Mouse (Mus musculus) kidney, adult 18-20 months (tissue): ENCODE measurements around the gene H2-T24.

Source experiments
- DNase-seq: peaks from one replicate; pipeline ENCODE4 v3.0.0; 2021

Gene H2-T24

DNA sequence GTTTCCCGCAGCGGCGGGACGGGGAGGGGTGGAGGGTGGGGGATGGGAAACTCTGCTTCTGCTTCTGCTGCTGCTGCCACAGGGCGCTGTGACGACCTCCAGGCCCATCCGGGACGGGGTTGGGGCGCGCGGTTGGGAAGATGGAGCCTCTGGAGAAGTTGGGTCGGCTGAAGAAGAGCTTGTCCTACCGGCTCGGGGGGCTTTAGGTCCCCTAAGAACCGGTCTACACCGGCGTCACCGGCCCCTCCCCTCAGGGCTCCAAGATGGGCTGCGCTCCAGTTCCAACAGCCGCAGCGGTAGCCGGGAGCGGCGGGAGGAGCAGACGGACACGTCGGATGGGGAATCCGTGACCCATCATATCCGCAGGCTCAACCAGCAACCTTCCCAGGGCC lies 40.0 kb downstream of the H2-T24 start:
- DNase-seq = peak; percentile 62

DNA sequence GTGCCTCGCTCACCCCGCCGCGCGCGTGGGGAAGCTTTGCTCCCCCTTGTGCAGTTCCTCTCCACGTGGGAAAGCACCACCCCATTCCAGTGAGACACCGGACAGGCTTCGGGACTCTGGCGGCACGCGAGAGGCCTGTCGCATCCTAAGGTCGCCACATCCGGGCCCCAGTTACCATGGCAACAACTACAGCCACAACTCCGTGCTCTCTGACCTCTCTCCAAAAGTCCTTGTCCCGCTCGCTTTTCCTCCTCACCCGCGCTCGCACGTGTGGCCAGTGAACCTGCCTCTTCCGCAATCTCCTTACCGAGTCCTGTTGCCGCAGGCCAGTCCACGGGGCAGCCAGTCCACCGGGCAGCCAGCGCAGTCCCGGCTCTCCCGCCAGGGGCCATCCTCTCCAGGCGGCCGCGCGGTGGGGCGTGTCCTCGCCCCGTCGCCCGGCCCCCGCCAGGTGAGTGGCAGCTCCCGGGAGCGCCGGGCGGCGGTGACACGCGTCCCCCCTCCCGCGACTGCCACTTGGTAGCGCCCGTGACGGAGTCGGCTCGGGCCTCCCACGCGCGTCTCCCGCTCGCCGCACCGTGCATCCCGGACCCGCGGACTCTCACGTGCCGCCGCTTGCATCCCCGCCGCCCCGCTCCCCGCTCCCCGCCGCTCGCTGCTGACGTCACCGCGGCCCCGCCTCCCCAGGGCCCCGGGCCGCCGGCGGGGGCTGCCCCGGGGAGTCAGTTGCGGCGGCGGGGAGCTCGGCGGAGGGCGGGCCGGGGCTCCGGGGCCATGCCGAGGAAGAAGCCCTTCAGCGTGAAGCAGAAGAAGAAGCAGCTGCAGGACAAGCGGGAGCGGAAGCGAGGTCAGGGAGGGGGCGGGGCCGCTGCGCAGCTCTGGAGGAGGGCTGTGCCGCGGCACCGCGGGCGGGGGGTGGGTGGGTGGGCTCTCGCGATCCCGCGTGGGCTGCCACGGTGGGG lies 40.7 kb downstream of the H2-T24 start, which contains the start of the genes Gnl1 and Prr3:
TSS of gene Gnl1 (plus strand) at position 451 of the 962 bp plus-strand sequence.
TSS of gene Prr3 (minus strand) at position 836 of the 962 bp plus-strand sequence.
- DNase-seq = peak; percentile 96

DNA sequence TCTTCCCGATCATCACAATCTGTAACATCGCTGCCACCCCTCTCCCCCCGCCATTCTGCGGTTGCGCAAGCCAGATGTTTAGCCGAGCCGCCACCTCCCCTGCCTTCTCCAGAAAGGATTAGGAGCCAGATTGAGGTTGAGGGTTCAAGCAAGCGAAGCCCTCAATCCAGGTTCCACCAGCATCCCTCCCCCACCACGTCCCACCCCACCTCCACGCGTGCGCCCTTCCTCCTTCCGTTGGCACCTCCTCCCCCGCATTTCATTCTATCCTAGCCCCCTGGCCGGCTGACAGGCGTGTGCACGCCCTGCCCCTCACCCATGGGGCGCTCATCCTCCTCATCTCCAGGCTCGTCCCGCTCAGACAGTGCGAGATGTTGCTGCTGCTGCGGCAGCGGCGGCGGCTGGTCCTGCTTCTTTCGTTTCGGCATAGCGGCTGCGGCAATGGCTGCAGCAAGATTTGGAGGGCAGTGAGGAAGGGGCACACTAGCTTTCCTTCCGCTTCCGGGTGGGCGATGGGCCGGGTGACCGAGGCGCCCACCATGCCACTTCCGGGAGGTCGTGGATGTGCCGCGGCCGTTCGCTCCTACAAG lies 41.5 kb downstream of the H2-T24 start:
- no peak for DNase-seq

DNA sequence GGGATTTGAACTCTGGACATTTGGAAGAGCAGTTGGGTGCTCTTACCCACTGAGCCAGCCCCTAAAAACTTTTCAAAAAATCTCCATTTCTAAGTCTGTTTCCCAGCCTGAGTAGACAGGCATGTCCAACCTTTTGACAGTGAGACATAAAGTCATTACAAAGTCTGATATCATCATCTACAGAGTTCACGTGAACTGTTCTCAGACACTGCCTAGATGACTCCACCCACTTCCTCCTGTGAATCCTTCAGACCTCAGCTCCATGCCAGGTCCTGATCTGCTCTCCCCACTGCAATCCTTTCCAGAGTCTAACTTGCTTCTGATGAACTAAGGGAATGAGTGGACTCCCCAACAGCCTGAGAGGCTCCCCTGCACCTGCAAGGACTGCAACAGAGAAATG lies 48.2 kb downstream of the H2-T24 start:
- DNase-seq = no peak

DNA sequence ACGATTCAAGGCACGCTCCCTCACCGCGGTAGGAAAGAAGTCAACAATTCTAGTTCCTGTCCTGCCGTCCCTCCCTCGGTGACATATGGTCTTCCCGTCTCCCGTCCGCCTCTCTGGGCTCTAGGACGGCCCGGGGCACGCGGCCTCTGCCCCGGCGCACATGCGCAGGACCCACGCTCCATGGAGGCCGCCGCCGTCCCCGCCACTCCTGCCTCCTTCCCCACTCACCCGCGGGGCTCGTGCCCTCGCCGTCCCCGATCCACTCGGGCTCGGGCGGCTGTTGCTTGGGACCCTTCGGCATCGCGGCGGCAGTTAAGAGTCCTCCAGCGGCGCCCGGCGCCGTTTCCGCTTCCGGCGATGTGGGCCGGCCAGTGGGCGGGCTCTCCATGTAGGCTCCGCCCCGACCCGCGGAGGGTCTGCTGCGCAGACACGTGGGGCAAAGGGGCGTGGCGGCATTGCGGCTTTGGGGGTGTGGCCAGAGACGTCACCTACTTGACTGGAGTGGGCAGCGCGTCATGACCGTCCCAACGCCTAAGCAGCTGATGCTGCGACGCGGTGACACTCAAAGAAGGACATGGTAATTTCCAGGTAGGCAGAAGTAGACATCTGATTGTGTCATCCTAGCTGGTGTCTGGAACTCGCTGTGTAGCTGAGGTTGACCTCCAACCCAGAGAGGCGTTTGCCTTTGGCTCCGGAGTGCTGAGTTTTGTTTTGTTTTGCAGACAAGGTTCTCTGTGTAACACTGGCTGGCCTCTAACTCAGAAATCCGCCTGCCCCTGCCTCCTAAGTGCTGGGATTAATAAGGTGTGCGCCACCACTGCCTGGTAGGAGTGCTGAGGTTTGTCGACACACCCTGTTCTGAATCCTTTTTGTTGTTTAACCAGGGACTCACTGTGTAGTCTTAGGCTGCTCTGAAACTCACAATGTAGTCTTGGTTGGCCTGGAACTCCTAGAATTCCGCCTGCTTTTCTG lies 50.7 kb downstream of the H2-T24 start, which contains the start of gene Abcf1:
TSS of gene Abcf1 (minus strand) at position 344 of the 972 bp plus-strand sequence.
- peak; percentile 99 for DNase-seq

DNA sequence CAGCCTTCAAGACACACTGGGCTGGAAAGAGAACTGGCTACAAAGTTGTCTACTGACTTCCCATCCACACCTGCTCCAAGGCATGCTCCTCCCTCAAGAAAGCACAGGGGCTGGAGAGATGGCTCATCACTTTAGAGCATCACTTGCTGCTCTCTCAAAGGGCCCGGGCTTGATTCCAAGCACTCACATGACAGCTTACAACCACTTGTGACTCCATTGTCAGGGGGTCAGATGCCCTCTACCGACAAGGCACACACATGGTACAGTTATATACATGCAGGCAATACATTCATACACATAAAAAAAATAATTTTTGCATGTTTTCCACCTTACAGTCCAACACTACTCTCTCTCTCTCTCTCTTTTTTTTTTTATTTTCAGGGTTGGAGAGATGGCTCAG lies 52.7 kb downstream of the H2-T24 start:
- DNase-seq = no peak

DNA sequence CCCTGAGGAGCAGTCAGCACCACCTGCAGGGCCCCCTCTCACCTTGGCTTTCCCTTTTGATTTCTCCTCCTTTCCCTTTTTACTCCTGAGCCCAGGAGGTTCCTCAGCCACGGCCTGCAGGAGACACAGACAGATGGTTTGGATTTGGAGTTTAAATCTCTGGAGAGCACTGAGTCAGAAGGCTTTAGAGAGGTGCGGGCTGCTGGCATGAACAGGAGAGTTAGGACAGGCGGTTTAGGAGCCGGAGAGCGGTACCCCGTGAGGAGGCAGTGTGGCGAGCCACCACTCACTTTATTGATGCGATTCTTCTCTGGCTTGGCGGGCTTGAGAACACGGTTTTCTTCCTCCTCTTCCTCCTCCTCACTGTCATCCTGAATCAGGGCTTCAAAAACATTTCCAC lies 57.1 kb downstream of the H2-T24 start:
- DNase-seq = no peak

DNA sequence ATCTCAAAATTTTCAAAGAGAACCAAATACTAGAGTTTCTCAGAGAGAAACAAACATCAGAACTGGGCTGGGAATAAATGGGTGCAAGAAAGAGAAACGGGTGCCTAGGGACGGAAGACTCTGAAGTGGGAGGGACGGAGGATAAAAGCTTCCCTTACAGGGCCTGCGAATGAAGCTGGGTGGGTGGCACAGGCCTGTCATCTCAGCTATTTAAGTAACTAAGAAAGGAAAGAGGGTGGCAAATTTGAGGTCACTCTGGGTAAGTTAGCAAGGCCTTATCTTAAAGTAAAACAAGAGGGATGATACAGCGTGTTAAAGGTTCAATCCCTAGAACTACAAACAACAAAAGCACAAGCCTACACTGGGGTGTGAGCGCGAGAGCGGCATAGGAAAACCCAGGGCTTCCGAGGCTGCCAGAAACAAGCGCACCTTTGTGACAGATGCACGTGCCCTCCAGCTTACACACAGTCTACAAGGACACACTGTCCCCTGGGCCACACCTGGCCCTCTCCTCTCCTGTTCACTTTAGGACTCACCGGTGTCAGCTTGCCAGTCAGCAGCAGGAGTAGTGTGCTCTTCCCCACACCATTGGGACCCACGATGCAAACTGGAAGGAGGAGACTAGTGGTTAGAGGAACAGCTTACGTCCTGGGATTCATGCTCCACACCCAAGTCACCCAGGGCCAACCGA lies 61.7 kb downstream of the H2-T24 start:
- no peak for DNase-seq
